Mouse (Mus musculus): ENCODE data around the gene Fam184a. TPM values are rescaled to one million over a fixed set of nuclear protein-coding genes. Genes with fewer than 3 reads are reported as not detected.

Fam184a gene
- 3.3 and 4.9 TPM in 2 replicates for polyA plus RNA-seq (2015; fragmentation: Nextera tagmentation; extraction: Ambion mirVana)

DNA sequence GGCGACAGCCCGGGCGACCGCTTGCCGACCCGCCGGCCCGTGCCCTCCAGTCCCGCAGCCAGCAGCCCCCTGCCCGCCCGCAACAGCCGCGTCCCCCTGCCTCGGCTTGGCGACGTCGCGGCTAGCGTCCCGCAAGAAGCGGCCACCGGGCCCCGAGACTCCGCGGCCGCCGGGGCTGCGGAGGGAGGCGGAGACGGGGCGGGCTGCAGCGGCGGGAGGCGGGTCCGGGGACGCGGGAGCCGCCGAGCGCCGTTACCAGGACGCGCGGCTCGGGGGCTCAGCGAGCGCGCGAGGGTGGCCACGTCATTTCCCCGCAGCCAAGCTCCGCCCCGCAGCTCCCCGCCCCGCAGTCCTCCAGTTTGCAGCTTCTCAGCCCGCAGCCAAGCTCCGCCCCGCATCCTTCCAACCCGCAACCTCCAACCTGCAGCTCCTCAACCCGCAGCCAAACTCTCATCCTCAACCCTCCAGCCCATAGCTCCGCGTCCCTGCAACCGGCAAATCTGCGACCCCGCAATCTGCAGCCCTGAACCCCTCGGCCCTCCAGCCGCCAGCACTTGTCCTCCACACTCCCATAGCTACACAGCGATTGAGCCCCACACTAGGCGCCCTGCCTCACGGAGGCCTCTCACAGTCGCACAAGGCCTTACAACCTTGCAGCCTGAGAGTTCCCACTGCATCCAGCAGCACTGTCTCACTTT lies at the start of gene Fam184a:
Gene Fam184a, minus strand, starts transcription at position 169 of the 698 bp plus-strand sequence.
- 5% methylated on average over 48 of the region's 71 CpGs for WGBS
- no peaks in the 10 kb centered on the region for H3K36me3 ChIP-seq
- peak within 1 kb of the TSS; percentile 90 for H3K4me2 ChIP-seq
- H3K27me3 ChIP-seq: no peaks in the 10 kb centered on the region
- peak within 1 kb of the TSS; percentile 76 for H3K4me3 ChIP-seq
- H3K9me3 ChIP-seq: no peaks in the 10 kb centered on the region
- H3K9ac ChIP-seq: peak within 1 kb of the TSS; percentile 67
- ATAC-seq (ENCODE audit: insufficient number of reproducible peaks, low FRiP score, low TSS enrichment, low read depth): peak; percentile 72
- 0 out of 2 replicates have a peak within 1 kb of the TSS, but pooled peaks have one; percentile 0 for H3K27ac ChIP-seq
- H3K4me1 ChIP-seq: peaks cover 5% of the 10 kb centered on the region

DNA sequence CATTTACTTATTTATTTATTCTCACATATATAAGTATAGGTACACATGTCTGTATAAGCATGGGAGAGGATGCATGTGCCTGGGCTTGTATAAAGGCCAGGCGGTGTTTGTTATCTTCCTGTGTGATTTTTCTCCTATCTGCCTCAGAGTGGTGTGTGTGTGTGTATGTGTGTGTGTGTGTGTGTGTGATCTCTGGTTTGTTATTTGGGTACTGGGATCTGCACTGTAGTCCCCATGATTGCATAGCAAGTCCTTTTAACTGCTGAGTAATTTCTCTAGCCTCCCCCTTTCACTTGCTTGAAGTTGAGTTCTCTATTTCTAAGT lies 45.3 kb upstream of the Fam184a start:
- WGBS: 89% methylated on average over 1 of the region's 1 CpGs
- Histone ChIP-seq H3K36me3 (no peaks in the 10 kb centered on the region), H3K4me3 (no peak overlapping the region), H3K4me1 (no peaks in the 10 kb centered on the region), H3K27me3 (no peaks in the 10 kb centered on the region), H3K4me2 (no peak overlapping the region), H3K27ac (no peak overlapping the region), H3K9ac (no peak overlapping the region), H3K9me3 (no peaks in the 10 kb centered on the region)
- ATAC-seq (ENCODE audit: insufficient number of reproducible peaks, low FRiP score, low TSS enrichment, low read depth): no peak

DNA sequence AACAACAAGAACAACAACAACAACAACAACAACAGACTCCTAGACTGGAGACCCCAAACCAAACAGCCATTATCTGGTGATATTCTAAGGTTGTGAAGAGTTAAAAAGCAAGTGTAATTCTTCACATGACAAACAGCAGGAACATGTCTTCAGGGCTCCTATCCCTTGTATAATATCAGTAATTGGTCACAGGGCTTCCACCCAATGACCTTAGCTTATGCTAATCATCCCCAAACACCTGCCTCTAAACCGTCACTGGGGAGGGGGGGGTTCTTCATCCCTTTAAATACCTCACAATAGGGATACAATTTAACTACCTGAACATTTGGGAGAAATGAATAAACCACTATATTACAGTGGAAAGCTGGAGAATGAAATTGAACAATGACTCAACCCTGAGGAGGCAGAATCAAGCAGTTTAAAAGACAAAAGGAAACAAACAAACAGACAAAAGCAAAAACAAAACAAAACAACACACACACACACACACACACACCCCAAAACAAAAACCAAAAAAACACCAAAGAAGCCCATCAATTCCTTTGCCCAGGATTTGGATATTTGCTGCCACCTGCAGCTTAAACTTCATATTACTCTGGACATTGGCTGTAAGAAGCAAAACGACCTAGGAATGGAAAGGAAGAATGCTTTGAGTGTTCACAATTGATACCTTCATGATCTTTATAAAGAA lies 44.8 kb upstream of the Fam184a start:
- H3K9me3 ChIP-seq: no peaks in the 10 kb centered on the region
- no peak overlapping the region for H3K4me2 ChIP-seq
- no peaks in the 10 kb centered on the region for H3K4me1 ChIP-seq
- no peak for ATAC-seq (ENCODE audit: insufficient number of reproducible peaks, low FRiP score, low TSS enrichment, low read depth)
- 4% methylated on average over 2 of the region's 2 CpGs for WGBS
- H3K36me3 ChIP-seq: no peaks in the 10 kb centered on the region
- no peak overlapping the region for H3K9ac ChIP-seq
- H3K4me3 ChIP-seq: no peak overlapping the region
- no peak overlapping the region for H3K27ac ChIP-seq
- H3K27me3 ChIP-seq: no peaks in the 10 kb centered on the region

DNA sequence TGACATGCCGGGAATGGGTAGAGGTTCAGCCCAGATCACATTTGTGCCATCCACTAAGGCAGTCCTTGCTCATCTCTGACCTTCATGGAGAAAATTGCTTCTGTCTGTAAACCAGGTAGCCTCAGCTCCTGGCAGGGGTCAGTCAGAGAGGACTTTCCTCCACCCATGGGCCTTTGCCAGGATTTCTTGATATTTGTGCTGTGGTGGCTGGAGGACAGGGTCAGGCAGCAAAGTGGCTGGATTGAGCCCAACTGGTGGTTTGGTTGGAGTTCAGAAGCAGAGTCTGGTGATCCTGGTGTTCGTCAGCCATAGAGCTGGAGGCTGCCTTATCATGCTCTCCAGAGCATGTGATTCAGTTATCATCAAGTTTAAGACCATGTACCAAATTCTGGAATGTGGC lies 40.4 kb upstream of the Fam184a start:
- H3K27ac ChIP-seq: no peak overlapping the region
- no peaks in the 10 kb centered on the region for H3K27me3 ChIP-seq
- H3K9ac ChIP-seq: no peak overlapping the region
- H3K4me1 ChIP-seq: no peaks in the 10 kb centered on the region
- no peak overlapping the region for H3K4me3 ChIP-seq
- ATAC-seq (ENCODE audit: insufficient number of reproducible peaks, low FRiP score, low TSS enrichment, low read depth): no peak
- no peaks in the 10 kb centered on the region for H3K36me3 ChIP-seq
- H3K4me2 ChIP-seq: no peak overlapping the region
- 80% methylated on average over 2 of the region's 2 CpGs for WGBS
- no peaks in the 10 kb centered on the region for H3K9me3 ChIP-seq

DNA sequence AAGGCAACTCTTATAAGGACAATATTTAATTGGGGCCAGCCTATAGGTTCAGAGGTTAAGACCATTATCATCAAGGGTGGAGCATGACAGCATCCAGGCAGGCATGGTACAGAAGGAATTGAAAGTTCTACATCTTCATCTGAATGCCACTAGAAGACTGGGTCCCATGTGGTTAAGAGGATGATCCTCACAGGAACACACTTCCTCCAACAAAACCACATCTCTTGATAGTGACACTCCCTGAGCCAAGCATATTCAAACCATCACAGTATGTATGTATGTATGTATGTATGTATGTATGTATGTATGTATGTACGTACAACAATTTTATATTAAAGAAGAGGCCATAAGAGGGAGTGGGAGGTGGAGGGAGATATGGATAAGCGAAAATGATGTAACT lies 25.7 kb upstream of the Fam184a start:
- 88% methylated on average over 2 of the region's 2 CpGs for WGBS
- Histone ChIP-seq H3K4me1 (peaks cover 3% of the 10 kb centered on the region; the same call in 1 of the 2 replicates), H3K27ac (no peak overlapping the region), H3K36me3 (no peaks in the 10 kb centered on the region), H3K4me2 (no peak overlapping the region), H3K9ac (no peak overlapping the region), H3K4me3 (no peak overlapping the region), H3K9me3 (no peaks in the 10 kb centered on the region), H3K27me3 (no peaks in the 10 kb centered on the region)
- ATAC-seq (ENCODE audit: insufficient number of reproducible peaks, low FRiP score, low TSS enrichment, low read depth): no peak

DNA sequence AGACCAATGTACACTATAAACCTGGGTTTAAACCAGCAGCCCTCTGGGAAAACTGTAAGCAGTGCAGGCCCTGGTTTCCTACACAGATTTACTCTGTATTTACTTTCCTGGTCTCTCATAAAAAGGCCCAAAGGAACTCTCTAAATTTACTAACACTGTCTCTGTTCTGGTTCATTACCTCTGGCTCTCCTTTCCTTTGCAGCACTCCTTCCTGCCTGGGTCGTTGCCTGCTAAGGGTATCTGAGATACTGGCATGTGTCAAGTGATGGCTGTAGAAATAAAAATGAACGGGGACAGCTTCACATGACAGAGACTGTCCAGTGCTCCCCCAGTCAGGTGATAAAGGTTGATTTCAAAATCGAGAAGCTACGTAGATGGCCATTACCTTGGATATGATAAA lies 21.8 kb upstream of the Fam184a start:
- Histone ChIP-seq H3K36me3 (no peaks in the 10 kb centered on the region), H3K4me3 (no peak overlapping the region), H3K27me3 (no peaks in the 10 kb centered on the region), H3K9me3 (no peaks in the 10 kb centered on the region), H3K9ac (no peak overlapping the region), H3K4me2 (no peak overlapping the region), H3K27ac (no peak overlapping the region), H3K4me1 (peaks cover 3% of the 10 kb centered on the region; the same call in 1 of the 2 replicates)
- 69% methylated on average over 4 of the region's 4 CpGs for WGBS
- no peak for ATAC-seq (ENCODE audit: insufficient number of reproducible peaks, low FRiP score, low TSS enrichment, low read depth)

DNA sequence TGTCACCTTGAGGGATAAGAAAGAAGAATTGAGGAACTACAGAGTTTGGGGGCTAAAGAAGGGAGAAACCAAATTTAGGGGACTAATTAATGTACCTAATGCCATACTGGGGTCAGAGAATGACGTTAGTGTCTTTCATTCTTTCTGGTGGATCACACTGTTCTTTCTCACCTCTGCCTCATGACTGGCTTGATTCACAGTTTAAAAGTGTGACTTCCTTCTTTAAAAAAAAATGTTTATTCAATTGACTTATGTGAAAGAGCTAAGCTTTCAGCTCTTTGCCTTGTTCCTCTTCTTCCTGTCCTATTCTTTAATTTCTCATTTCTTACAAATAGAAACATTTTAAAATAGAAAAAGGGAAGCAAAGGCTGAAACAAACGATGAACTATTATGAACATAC lies 20.6 kb upstream of the Fam184a start:
- Histone ChIP-seq H3K9me3 (no peaks in the 10 kb centered on the region), H3K27me3 (no peaks in the 10 kb centered on the region), H3K9ac (no peak overlapping the region), H3K27ac (no peak overlapping the region), H3K4me1 (peaks cover 3% of the 10 kb centered on the region; the same call in 1 of the 2 replicates), H3K4me3 (no peak overlapping the region), H3K4me2 (no peak overlapping the region), H3K36me3 (no peaks in the 10 kb centered on the region)
- 67% methylated on average over 2 of the region's 2 CpGs for WGBS
- no peak for ATAC-seq (ENCODE audit: insufficient number of reproducible peaks, low FRiP score, low TSS enrichment, low read depth)

DNA sequence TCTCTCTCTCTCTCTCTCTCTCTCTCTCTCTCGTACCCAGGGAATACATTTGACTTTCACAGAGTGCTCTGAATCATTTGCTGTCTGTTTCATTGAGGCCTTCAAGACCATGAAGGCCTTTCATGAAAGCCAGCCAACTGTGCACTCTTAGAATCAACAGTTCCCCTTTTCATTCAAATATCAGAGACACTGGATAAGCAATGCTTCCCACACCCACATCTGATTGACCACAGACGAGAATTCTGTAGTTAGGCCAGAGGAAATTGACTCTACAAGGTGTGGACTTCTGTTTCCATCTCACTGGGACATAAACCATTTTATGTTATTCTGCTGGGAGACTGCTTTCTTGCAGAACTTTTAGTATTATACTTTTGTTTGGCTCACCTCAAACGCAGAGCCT lies 17.8 kb upstream of the Fam184a start:
- peaks cover 3% of the 10 kb centered on the region; the same call in 1 of the 2 replicates for H3K4me1 ChIP-seq
- H3K36me3 ChIP-seq: no peaks in the 10 kb centered on the region
- no peak overlapping the region for H3K9ac ChIP-seq
- H3K4me2 ChIP-seq: no peak overlapping the region
- no peak overlapping the region for H3K4me3 ChIP-seq
- H3K9me3 ChIP-seq: no peaks in the 10 kb centered on the region
- H3K27me3 ChIP-seq: no peaks in the 10 kb centered on the region
- 74% methylated on average over 3 of the region's 3 CpGs for WGBS
- no peak for ATAC-seq (ENCODE audit: insufficient number of reproducible peaks, low FRiP score, low TSS enrichment, low read depth)
- no peak overlapping the region for H3K27ac ChIP-seq

DNA sequence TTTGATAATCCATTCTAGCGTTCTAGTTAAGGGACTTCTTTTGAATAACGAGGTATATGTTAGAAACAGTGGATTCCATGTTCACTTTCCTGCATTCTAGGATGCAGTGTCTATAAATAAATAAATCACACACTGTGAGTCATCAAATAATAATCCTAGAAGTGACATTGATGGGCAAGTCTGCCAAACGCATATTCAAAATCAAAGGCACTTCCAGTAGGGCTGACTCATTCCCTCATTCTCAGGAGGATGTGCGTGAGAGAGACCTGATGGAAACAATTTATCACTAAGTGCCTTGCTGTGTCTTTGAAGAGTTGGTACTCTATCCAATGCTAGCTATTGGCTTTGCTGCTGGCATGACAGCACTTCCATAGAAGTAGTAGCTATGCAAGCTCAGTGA lies 14.5 kb upstream of the Fam184a start:
- H3K4me1 ChIP-seq: no peaks in the 10 kb centered on the region
- H3K4me2 ChIP-seq: no peak overlapping the region
- H3K27me3 ChIP-seq: no peaks in the 10 kb centered on the region
- WGBS: 73% methylated on average over 4 of the region's 4 CpGs
- no peak overlapping the region for H3K27ac ChIP-seq
- no peak for ATAC-seq (ENCODE audit: insufficient number of reproducible peaks, low FRiP score, low TSS enrichment, low read depth)
- H3K36me3 ChIP-seq: no peaks in the 10 kb centered on the region
- no peak overlapping the region for H3K9ac ChIP-seq
- H3K9me3 ChIP-seq: no peaks in the 10 kb centered on the region
- H3K4me3 ChIP-seq: no peak overlapping the region

DNA sequence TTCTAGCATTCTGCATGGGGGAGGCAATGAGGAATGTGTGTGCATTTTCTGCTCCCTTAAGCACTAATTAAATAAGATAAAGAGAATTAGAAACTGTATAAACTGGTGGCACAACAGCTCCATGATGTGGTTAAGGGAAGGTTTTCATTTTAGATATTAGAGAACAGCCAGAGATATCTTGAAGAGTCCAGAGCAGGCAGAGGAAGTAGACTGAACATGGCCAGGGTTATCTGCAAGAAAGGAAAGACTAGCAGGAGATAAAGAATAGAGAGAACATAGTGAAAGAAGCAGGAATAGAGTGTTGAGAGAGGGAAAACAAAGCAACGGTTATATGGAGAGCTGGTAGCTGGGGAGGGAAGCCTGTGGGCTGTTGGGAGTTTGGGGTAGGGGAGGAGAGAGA lies 1.8 kb upstream of the Fam184a start:
- H3K4me3 ChIP-seq: no peak overlapping the region
- H3K9me3 ChIP-seq: no peaks in the 10 kb centered on the region
- H3K27ac ChIP-seq: no peak overlapping the region
- H3K4me2 ChIP-seq: no peak overlapping the region
- no peak overlapping the region for H3K9ac ChIP-seq
- H3K27me3 ChIP-seq: no peaks in the 10 kb centered on the region
- WGBS: 77% methylated on average over 1 of the region's 1 CpGs
- H3K36me3 ChIP-seq: no peaks in the 10 kb centered on the region
- H3K4me1 ChIP-seq: peaks cover 5% of the 10 kb centered on the region
- no peak for ATAC-seq (ENCODE audit: insufficient number of reproducible peaks, low FRiP score, low TSS enrichment, low read depth)

DNA sequence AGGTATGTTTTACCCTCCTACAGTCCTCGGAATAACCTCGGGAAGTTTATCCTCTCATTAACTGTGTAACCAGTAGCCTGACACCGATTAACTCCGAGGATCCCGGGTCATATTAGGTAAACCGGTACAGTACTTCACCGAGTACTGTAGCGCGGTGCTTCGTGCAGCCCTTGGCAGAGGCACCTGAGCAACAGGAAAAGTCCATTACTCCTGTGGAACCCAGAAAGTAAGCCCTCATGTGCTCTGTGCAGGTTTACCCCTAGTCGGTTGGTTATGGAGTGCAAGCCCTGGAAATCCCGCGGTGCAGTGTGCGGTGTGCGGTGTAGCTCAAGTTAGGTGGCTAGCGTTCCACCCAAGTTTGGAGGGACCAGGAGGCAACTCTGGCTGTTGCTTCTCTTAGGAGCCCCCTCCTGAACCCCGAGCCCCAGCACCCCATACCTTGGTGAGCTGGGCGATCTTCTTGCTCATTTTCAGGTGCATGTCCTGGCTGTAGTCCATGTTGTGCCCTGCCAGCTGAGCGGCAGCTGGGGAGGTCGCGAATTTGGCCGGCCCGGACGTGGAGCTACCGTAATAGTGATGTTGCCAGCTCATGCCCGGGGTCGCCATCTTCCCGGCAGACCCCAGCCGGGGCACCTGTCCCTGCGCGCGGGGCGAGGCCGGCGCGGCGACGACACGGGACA lies 508 bp downstream of the Fam184a start:
- Histone ChIP-seq H3K9ac (peak overlapping the region; percentile 67), H3K9me3 (no peaks in the 10 kb centered on the region), H3K4me3 (peak overlapping the region; percentile 76), H3K4me2 (peak overlapping the region; percentile 90), H3K36me3 (no peaks in the 10 kb centered on the region), H3K27me3 (no peaks in the 10 kb centered on the region), H3K4me1 (peaks cover 5% of the 10 kb centered on the region), H3K27ac (no peak overlapping the region)
- ATAC-seq (ENCODE audit: insufficient number of reproducible peaks, low FRiP score, low TSS enrichment, low read depth): 0 out of 2 replicates have a peak, but pooled peaks have one; percentile 9
- 5% methylated on average over 39 of the region's 39 CpGs for WGBS

DNA sequence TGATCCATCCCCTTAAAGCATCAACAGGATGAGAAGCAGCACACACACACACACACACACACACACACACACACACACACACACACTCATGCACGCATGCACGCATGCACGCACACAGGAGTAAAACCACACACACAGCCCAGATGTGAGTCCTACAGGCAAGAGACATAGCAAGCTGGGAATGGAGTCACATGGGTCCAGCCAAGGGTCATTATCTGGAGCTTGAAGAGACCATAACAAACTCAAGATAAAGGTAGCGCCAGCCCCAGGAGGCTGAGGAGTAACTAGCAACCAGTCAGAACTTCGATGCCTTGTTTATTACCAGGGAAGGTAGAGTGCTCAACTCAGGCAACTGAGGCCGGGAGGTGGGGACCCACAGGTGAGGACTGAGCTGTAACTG lies 4.9 kb downstream of the Fam184a start:
- Histone ChIP-seq H3K27ac (no peak overlapping the region), H3K4me3 (no peak overlapping the region), H3K27me3 (no peaks in the 10 kb centered on the region), H3K9ac (no peak overlapping the region), H3K36me3 (no peaks in the 10 kb centered on the region), H3K4me1 (peaks cover 5% of the 10 kb centered on the region), H3K4me2 (no peak overlapping the region), H3K9me3 (no peaks in the 10 kb centered on the region)
- ATAC-seq (ENCODE audit: insufficient number of reproducible peaks, low FRiP score, low TSS enrichment, low read depth): no peak
- WGBS: 88% methylated on average over 6 of the region's 6 CpGs
